Mouse (Mus musculus) embryonic facial prominence, embryonic 11.5 days (tissue): ENCODE data around the gene Rab14. TPM values are rescaled to one million over a fixed set of nuclear protein-coding genes. Genes with fewer than 3 reads are reported as not detected.

Experiments used
- ATAC-seq: fragments of 200-750 bp; cut with Nextera tagmentation; replicated peaks from 2 replicates; pipeline ENCODE4 v1.8.0; 2017; ENCODE audit warnings: low read depth; ENCODE audit not compliant: insufficient number of reproducible peaks, low FRiP score, low TSS enrichment
- DNase-seq: peaks from one replicate; pipeline ENCODE4 v3.0.0-alpha.2; 2015; ENCODE audit warnings: low spot score
- H3K27ac ChIP-seq: fragments of 300-500 bp; sonication (generic); replicated peaks from 2 replicates; pipeline ENCODE4 v1.5.1; 2014; ENCODE audit warnings: mild to moderate bottlenecking, low read depth, low read length, control low read depth
- H3K27me3 ChIP-seq: fragments of 300-500 bp; sonication (generic); 2 replicates; pipeline ENCODE4 v1.6.1; 2014; ENCODE audit warnings: mild to moderate bottlenecking, low read length, moderate library complexity, mixed read lengths; ENCODE audit not compliant: control insufficient read depth, insufficient read depth
- H3K36me3 ChIP-seq: fragments of 300-500 bp; sonication (generic); replicated peaks from 2 replicates; pipeline ENCODE4 v1.6.1; 2014; ENCODE audit warnings: low read depth, mild to moderate bottlenecking, low read length, moderate library complexity, mixed read lengths; ENCODE audit not compliant: control insufficient read depth, insufficient read depth
- H3K4me1 ChIP-seq: fragments of 300-500 bp; sonication (generic); 2 replicates; pipeline ENCODE4 v1.6.1; 2014; ENCODE audit warnings: low read length, mixed read lengths; ENCODE audit not compliant: control insufficient read depth, insufficient read depth
- H3K4me2 ChIP-seq: fragments of 300-500 bp; sonication (generic); 2 replicates; pipeline ENCODE4 v1.6.1; 2014; ENCODE audit warnings: low read depth, mild to moderate bottlenecking, control low read depth, low read length, moderate library complexity
- H3K4me3 ChIP-seq: fragments of 300-500 bp; sonication (generic); 2 replicates; pipeline ENCODE4 v1.5.1; 2014; ENCODE audit warnings: low read depth, low read length, control low read depth
- H3K9ac ChIP-seq: fragments of 300-500 bp; sonication (generic); replicated peaks from 2 replicates; pipeline ENCODE4 v1.6.1; 2014; ENCODE audit warnings: mild to moderate bottlenecking, control low read depth, low read length
- H3K9me3 ChIP-seq: fragments of 300-500 bp; sonication (generic); replicated peaks from 2 replicates; pipeline ENCODE4 v1.6.1; 2016; ENCODE audit warnings: mild to moderate bottlenecking, low read length, inconsistent platforms, mixed read lengths; ENCODE audit not compliant: control insufficient read depth
- WGBS: fragments of 180-500 bp; shearing (Covaris S2); extraction: QIAGEN DNeasy Blood & Tissue Kit; methylation state at CpG from one replicate; pipeline ENCODE4 v1.1.7; 2014; 5-methylcytosine and 5-hydroxymethylcytosine counted together
- polyA plus RNA-seq: library from polyadenylated mRNA; unstranded; fragments of >200 nt; fragmentation: Nextera tagmentation; extraction: Ambion mirVana; gene quantifications from 2 replicates; pipeline ENCODE4 v1.2.1, GENCODE M21; 2014

Gene Rab14
- polyA plus RNA-seq, 1 experiment from 2014 or later = 246 TPM

DNA sequence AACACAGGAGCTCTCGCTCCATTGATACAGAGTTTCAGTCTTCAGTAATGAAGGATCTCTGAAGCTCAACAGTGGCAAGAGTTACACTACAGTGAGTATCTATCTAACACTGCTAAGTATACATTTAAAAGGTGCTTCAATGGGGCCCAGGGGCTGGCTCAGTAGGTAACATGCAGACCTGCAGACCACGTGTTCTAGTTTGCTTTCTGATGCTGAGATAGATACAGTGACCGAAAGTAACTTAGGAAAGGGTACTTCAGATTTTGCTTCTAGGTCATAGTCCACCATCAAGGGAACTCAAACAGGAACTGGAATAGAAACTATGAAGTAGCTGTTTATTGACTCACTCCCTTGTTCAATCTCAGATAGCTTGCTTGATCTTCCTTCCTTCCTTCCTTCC lies 10.8 kb upstream of the Rab14 start:
- 78% methylated on average over 3 of the region's 3 CpGs for WGBS
- H3K4me2 ChIP-seq = no peak overlapping the region
- ATAC-seq (no peak), DNase-seq (no peak)
- H3K9ac ChIP-seq = no peak overlapping the region
- no peaks in the 10 kb centered on the region for H3K36me3 ChIP-seq
- H3K27me3 ChIP-seq = no peaks in the 10 kb centered on the region
- H3K27ac ChIP-seq = no peak overlapping the region
- no peaks in the 10 kb centered on the region; the same call in none of the 2 replicates for H3K4me1 ChIP-seq
- H3K9me3 ChIP-seq = no peaks in the 10 kb centered on the region
- H3K4me3 ChIP-seq = no peak overlapping the region

DNA sequence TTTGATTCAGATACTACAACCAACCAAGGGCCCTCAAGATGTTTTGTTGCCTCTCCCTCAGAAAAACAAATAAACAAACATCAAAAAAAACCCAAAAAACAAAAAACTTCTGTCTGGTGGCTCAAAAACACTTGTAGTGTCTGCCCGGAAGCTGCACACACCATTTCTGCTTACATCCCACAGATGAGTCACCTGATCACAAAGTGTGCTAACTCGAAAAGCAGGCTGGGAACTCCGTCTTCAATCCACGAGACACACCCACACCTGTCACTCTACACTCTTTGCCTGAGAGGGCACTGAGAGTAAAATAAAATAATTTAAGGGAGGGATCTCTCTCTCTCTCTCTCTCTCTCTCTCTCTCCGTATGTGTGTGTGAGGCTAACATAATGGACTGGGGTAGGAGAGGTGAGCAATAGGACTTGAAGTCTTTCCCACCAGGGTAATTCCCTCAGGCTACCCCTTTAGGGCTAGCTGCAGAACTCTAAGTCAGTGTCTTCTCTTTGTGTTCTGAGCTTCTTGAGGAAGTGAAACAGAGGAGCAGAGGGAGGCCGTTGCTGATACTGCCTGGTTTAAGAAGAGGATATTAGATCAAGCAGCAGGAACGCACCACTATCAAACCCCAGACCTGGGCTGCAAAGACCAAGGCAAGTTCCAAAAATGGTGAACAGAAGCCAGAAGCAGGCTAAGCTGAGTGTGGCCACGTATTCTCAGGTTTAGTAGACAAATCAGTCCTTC lies 8.2 kb upstream of the Rab14 start:
- Histone ChIP-seq H3K27me3 (no peaks in the 10 kb centered on the region), H3K27ac (no peak overlapping the region), H3K36me3 (no peaks in the 10 kb centered on the region), H3K4me2 (no peak overlapping the region), H3K4me3 (no peak overlapping the region), H3K4me1 (no peaks in the 10 kb centered on the region), H3K9me3 (no peaks in the 10 kb centered on the region), H3K9ac (no peak overlapping the region)
- DNase-seq (no peak), ATAC-seq (no peak)
- WGBS = 71% methylated on average over 8 of the region's 8 CpGs

GRCm38 (mm10) chr2:35208054-35208453 lies 7.1 kb upstream of the Rab14 start:
- no peak for ATAC-seq
- Histone ChIP-seq H3K27ac (no peak overlapping the region), H3K4me2 (no peak overlapping the region), H3K36me3 (no peaks in the 10 kb centered on the region), H3K27me3 (no peaks in the 10 kb centered on the region), H3K4me1 (no peaks in the 10 kb centered on the region), H3K9me3 (no peaks in the 10 kb centered on the region), H3K9ac (no peak overlapping the region), H3K4me3 (no peak overlapping the region)
- WGBS = 79% methylated on average over 3 of the region's 3 CpGs
- DNase-seq = no peak

- WGBS = 80% methylated on average over 3 of the region's 3 CpGs
- Histone ChIP-seq H3K9ac (no peak overlapping the region), H3K27me3 (no peaks in the 10 kb centered on the region), H3K27ac (no peak overlapping the region), H3K9me3 (no peaks in the 10 kb centered on the region), H3K4me2 (no peak overlapping the region), H3K36me3 (no peaks in the 10 kb centered on the region), H3K4me1 (no peaks in the 10 kb centered on the region), H3K4me3 (no peak overlapping the region)
- ATAC-seq (no peak), DNase-seq (no peak)
Observed at GRCm38 (mm10) chr2:35206761-35207160, 5.8 kb upstream of the Rab14 start.

DNA sequence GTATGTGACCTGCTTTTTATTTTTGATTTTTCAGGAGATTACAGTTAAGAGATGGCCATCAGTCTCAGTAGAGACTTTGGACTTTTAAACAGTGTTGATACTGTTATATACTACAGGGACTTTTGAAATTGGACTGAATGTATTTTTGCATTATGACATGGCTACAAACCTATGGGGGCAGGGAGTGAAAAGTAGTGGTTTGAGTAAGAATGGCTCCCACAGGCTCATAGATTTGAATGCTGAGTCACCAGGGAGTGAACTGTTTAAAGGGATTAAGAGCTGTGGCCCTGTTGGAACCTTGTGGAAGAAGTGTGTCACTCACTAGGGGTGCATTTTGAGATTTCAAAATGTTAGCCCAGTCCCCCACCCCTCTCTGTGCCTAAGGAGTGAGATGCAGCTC lies 2.8 kb upstream of the Rab14 start:
- Histone ChIP-seq H3K9me3 (no peaks in the 10 kb centered on the region), H3K27me3 (no peaks in the 10 kb centered on the region), H3K4me2 (no peak overlapping the region), H3K9ac (no peak overlapping the region), H3K4me1 (no peaks in the 10 kb centered on the region), H3K36me3 (no peaks in the 10 kb centered on the region), H3K27ac (no peak overlapping the region), H3K4me3 (no peak overlapping the region)
- no peak for DNase-seq
- no peak for ATAC-seq

DNA sequence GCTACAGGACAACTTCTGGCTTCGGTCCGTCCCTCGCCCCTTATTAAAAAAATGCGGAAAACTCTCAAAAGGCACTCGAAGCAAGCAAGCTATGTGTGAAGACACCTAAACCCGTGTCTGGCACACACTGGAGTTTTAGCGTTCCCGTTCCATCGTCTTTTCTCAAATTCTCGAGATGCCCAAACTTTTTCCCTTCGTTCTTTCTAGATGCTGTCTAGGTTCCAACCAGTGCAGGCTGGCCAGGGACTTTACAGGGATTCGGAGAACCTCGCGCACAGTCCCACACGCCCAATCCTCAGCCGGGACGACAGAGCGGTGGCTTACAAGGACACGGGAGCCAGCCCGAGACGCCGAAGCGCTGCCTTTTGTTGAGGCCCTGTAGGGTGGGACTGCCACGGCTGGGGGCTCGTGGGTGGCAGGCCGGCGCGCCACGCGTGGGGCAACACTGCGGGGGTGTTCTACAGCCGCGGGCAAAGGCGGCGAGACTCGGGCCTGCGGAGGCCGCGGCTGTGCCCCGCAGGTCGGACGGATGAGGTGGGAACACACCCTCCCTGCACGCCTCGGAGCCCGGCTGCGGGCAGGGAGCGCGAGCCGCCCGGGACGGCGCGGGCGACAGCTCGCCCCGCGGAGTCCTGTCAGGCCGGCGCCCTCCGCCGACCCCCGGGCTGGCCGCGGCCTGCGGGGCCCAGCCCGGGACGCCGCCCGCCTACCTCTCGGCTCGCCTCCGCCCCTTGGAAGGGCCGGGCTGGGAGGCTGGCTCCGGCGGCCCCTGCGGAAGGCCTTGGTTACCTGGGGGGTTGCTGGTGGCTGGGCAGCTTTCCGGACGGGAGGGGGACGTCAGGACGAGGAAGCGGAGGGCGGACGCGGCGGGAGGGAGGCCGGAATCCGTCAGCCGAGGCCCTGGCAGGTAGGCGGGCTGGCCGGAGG lies 686 bp downstream of the Rab14 start:
- H3K36me3 ChIP-seq = no peaks in the 10 kb centered on the region
- 1% methylated on average over 69 of the region's 90 CpGs for WGBS
- peak overlapping the region; percentile 91 for H3K27ac ChIP-seq
- DNase-seq = peak; percentile 30
- H3K9me3 ChIP-seq = no peaks in the 10 kb centered on the region
- no peaks in the 10 kb centered on the region for H3K27me3 ChIP-seq
- H3K4me2 ChIP-seq = peak overlapping the region; percentile 53
- H3K9ac ChIP-seq = peak overlapping the region; percentile 93
- ATAC-seq = peak; percentile 60
- H3K4me3 ChIP-seq = peak overlapping the region; percentile 94
- no peaks in the 10 kb centered on the region for H3K4me1 ChIP-seq

DNA sequence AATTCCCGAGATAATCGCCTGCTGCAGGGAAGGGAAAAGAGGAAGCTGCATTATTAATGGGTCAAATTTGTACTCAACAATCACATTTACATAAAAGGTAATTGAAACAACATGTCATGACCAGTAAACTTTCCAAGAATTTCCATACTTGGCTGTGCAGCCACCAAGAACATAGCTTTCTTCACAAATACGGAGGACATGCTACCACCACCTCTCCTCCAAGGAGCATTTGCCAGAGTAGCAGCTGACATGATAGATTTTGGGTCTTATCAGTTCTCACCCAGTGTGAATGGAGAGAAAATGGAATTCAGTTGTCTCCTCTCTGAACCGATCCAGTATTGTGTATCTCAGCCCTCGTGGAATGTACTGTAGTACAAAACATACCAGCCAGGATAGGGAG lies 1.4 kb downstream of the Rab14 start:
- Histone ChIP-seq H3K9me3 (no peaks in the 10 kb centered on the region), H3K4me3 (peak overlapping the region; percentile 94), H3K27ac (no peak overlapping the region; the same call in 1 of the 2 replicates), H3K27me3 (no peaks in the 10 kb centered on the region), H3K4me1 (no peaks in the 10 kb centered on the region), H3K4me2 (peak overlapping the region; percentile 53), H3K36me3 (no peaks in the 10 kb centered on the region), H3K9ac (peak overlapping the region; percentile 93)
- DNase-seq (no peak), ATAC-seq (no peak)
- WGBS = 9% methylated on average over 5 of the region's 5 CpGs
